Mouse (Mus musculus) adrenal gland, postnatal 0 days (tissue): ENCODE measurements around the gene Tas2r110. TPM values are rescaled to one million over a fixed set of nuclear protein-coding genes. Genes with fewer than 3 reads are reported as not detected.

Source experiments
- polyA plus RNA-seq: library from polyadenylated mRNA; unstranded; fragments of >200 nt; fragmentation: Nextera tagmentation; extraction: Ambion mirVana; gene quantifications from 2 replicates; pipeline ENCODE4 v1.2.1, GENCODE M21; 2015

The Tas2r110 gene
- not detected in 2 replicates for polyA plus RNA-seq

DNA sequence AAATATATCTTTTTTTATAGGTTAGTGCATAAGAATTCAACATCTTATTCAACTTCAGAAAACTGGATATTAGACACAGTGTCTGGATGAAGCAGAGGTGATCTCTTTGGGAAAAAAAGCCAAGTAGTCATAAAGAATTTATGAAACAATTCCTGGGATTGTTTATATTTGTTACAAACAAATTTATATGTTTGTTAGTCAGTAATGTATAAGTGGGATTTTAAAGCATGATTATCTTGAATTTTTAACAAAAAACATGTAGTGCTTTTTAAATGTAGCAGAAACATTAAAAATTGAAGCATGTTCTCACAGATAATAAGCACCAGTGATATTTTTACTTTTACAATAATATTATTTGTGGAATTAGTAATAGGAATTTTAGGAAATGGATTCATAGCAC, at the start of gene Tas2r110:
Gene Tas2r110 (plus strand): TSS at position 301 of the 400 bp plus-strand sequence.

GRCm38 (mm10) chr6:132846842-132847241, 21.0 kb upstream of the Tas2r110 start, which contains the start of gene Tas2r123:
Tas2r123 (plus strand) TSS chr6:132847142.

DNA sequence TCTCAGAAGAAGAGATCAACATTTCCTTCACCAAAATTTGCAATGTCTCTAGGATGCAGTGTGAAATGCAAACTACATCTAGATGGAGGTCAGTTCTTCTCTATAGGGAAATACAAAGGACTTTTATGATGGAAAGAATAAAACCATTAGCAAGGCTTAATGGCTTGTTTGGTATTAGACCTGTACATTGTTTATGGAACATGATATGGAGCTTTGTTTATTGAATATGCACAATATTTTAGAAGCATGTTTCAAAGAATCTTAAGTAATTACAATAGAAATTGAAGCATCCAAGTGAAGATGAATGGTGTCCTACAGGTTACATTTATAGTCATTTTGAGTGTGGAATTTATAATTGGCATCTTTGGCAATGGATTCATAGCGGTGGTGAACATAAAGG, 12.7 kb upstream of the Tas2r110 start, which contains the start of gene Tas2r116:
Gene Tas2r116 (plus strand): TSS at position 301 of the 400 bp plus-strand sequence.

GRCm38 (mm10) chr6:132892711-132893110, 24.9 kb downstream of the Tas2r110 start, which contains the start of gene Tas2r113:
Tas2r113 (plus strand) TSS chr6:132893011.

GRCm38 (mm10) chr6:132909351-132909750, 41.5 kb downstream of the Tas2r110 start, which contains the start of gene Tas2r125:
Tas2r125 (plus strand) TSS chr6:132909651.

Other genes with a start within 250 kb of the Tas2r110 start
- gene A630073D07Rik, start 216.5 kb upstream of the Tas2r110 start, polyA plus RNA-seq: not detected in 2 replicates
- gene Tas2r120, start 211.1 kb upstream of the Tas2r110 start, polyA plus RNA-seq: not detected in 2 replicates
- gene Tas2r121, start 167.0 kb upstream of the Tas2r110 start, polyA plus RNA-seq: not detected in 2 replicates
- not detected in 2 replicates for gene Tas2r122, start 156.1 kb upstream of the Tas2r110 start, polyA plus RNA-seq
- gene Tas2r115, start 130.0 kb upstream of the Tas2r110 start, polyA plus RNA-seq: not detected in 2 replicates
- gene Tas2r124, start 113.3 kb upstream of the Tas2r110 start, polyA plus RNA-seq: not detected in 2 replicates
- not detected in 2 replicates for gene Tas2r102, start 105.9 kb upstream of the Tas2r110 start, polyA plus RNA-seq
- gene Tas2r136, start 89.8 kb upstream of the Tas2r110 start, polyA plus RNA-seq: not detected in 2 replicates
- not detected in 2 replicates for gene Tas2r117, start 65.2 kb upstream of the Tas2r110 start, polyA plus RNA-seq
- gene Tas2r123, start 20.9 kb upstream of the Tas2r110 start, polyA plus RNA-seq: not detected in 2 replicates
- not detected in 2 replicates for gene Tas2r116, start 12.6 kb upstream of the Tas2r110 start, polyA plus RNA-seq
- not detected in 2 replicates for gene Tas2r113, start 25.0 kb downstream of the Tas2r110 start, polyA plus RNA-seq
- not detected in 2 replicates for gene Tas2r125, start 41.6 kb downstream of the Tas2r110 start, polyA plus RNA-seq
- gene Tas2r129, start 83.1 kb downstream of the Tas2r110 start, polyA plus RNA-seq: not detected in 2 replicates
- not detected in 2 replicates for gene Tas2r131, start 89.9 kb downstream of the Tas2r110 start, polyA plus RNA-seq
- gene Tas2r109, start 113.0 kb downstream of the Tas2r110 start, polyA plus RNA-seq: not detected in 2 replicates
- not detected in 2 replicates for gene Tas2r103, start 169.1 kb downstream of the Tas2r110 start, polyA plus RNA-seq
- not detected in 2 replicates for gene Tas2r140, start 187.8 kb downstream of the Tas2r110 start, polyA plus RNA-seq
- gene Smim10l1, start 236.9 kb downstream of the Tas2r110 start, polyA plus RNA-seq: 67.5 and 81.2 TPM in 2 replicates